Mouse (Mus musculus) kidney, postnatal 10 days (tissue): ENCODE measurements around the gene Cr1l.
A peak's percentile ranks its signal among the peaks of the same experiment; 100 is the strongest.

Experiments
- DNase-seq: peaks from one replicate; pipeline ENCODE4 v3.0.0; 2021; ENCODE audit warnings: mixed read lengths

Cr1l gene

DNA sequence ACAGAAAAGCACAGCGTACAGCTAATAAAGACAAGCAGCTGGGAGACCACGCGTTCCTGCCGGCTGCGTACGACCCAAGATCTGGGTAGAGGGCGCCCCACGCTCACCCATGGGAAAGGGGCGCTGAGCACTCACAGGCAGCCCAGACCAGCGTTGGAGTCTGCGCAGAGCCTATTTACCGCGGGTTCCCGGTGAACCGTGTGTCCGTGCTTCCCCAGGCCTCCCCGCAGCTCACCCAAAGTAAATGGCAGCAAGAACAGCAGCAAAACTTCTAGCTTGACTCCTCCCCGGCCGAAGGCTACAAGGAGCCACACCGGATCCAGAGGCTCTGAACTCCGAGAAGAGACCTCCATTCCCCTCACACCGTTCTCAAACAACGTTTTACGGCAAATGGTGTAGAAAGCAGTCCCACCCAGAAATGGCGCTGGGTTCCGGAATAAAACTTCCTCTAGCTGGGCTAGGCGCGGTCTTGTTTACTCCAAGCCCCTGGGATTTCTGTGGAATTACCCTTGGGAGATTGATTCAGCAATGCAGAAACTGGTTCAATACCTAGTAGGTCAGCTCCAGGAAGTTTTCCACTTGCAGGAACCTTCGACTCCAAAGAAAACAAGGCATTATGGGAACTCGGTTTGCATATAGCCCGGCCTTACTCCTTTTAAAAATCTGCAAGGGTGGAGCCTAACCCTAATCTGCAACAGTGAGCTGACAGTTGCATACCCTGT, at the start of gene Cr1l:
Gene Cr1l, minus strand, starts transcription at position 634 of the 722 bp plus-strand sequence.
- peak; percentile 93 for DNase-seq

DNA sequence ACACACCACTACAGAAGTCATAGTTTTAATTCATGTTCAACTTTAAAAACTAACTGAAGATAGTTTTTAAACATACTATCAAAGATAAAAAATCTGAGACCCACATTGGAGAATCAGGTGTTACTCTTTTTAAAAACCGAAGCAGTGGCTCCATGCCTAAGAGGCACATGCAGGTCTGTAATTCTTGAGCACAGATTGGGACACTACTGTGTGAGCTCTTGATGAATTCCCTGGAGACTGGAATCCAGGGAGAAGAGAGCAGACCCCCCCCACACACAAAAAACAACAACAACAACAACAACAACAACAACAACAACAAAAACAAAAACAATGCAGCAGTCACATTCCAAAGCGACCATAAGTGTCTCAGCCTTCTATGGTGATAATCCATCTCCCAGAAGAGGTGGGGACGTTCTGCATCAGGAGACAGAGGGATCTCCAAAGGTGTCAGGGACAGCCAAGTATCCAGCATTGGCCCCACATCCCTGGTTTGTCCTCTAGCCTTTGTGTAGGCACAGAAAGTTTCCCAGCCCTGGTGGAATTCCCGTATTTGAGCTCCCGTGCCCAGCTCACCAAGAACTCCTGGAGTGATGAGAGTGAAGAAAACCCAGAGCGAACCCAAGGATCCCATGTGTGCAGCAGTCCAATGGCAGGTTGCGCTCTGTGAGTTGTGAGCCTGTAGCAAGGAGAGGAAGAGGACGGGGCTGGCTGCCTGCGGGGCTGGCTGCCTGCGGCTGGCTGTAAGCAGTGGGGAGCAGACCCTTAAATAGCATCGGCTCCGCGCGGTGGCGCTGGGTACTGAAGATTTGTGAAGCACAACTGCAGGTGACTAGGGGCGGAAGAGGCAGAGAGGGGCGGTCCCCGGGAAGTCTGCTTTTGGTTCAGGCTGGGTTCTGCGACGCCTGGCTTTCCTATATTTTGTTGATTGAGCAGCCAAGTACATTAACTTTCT, 44.9 kb upstream of the Cr1l start, which contains the start of gene Cr2:
Gene Cr2, minus strand, starts transcription at position 737 of the 952 bp plus-strand sequence.
- DNase-seq = peak; percentile 68

DNA sequence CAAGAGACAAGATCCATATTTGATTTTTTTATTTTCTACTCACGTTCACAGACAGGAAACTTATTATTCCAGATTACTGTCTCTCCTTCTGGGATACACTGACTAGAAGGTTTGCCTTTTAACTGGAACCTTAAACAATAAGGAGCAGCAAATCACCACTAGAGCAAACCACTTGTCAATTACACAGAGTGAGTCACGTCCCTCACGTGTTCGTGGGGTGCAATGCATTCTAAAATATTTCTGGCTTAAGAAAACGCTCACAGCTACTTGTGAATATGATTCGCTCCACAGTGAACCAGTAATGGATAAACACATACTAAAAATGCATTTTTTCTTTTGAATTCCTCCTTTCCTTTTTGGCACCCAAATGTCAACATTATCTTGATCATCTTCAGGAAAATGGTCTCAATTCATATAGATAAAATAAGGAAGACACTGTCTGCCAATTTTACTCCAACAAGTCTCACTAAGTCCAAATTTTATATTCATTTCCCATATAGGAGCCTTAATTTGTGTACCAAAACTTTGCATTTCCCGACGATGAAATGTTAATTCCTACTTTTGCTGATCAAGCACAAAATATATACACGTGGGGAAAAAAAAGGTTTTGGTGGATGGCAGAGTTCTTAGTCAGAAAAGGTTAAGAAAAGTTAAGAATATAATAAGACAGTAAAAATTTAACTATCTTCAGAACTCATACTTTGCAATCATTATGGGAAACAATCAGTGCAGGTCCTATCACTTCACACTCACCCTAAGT, 33.8 kb upstream of the Cr1l start:
- no peak for DNase-seq

DNA sequence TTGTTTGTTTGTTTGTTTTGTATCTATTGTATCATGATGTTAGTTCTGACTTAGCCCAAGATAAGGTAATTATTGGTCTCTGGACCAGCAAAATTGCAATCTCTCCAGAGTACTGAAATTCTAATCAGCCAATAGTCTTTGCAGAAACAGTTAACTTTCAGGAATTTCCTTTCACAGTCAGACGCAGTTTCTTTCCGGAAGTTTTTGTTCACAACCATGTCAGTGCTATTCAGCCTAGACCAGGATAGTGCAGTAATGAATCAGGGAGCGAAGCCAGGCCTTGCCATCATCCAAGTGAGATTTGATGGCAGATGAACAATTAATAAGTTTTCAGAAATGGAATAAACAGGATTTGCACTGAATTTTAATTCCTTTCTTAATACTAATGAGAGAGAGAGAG, 684 bp upstream of the Cr1l start:
- peak; percentile 12 for DNase-seq

DNA sequence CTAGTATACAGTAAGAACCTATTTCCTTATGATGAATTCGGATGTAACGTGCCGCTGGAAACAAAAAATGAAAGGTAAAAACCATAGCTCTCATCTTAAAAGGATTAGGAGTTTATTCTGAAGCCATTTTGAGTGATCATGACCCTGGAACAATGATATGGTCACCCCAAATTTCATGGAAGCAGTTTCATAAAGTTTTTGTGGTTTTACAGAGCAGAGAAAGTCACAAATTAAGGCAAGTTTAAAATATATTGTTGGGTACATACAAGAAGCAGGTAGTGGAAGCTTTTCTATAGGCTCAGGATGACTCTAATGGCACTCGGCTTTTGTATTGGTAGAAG, 259 bp upstream of the Cr1l start:
- no peak for DNase-seq

DNA sequence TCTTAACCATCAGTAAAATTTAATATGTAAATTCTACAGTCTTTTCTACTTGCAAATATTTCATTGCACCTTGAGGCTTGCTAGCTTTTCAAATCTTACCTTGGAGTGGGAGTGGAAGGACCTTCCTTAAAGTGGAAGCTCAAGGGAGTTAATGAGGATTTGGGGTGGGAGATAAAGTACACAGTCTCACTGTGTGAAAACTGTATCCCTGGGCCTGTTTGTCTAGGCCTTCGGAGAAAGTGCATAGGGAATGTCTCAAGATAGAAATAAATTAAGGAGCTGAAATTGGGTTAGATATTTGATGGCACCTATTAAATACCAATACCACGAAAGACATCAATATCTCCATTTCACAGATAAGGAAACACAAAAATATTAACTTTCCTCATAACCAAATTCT, 907 bp downstream of the Cr1l start:
- DNase-seq = no peak

DNA sequence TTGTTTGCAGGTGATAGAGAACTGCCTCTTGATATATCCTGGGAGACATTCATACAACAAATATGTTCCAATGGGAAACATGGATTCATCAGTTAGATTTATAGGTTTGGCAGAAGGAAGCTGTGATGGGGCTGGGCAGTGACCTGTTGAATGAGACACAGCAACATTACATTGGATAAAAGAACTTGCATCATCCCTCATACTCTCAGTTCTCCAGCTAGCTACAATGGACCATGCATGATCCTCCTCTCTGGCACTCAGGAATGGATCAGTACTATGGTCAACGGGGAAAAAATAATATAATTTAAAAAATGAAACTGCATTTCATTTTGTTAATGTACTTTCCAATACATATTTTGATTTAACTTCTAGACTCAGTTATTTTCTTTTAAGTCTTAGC, 1.5 kb downstream of the Cr1l start:
- DNase-seq = no peak

DNA sequence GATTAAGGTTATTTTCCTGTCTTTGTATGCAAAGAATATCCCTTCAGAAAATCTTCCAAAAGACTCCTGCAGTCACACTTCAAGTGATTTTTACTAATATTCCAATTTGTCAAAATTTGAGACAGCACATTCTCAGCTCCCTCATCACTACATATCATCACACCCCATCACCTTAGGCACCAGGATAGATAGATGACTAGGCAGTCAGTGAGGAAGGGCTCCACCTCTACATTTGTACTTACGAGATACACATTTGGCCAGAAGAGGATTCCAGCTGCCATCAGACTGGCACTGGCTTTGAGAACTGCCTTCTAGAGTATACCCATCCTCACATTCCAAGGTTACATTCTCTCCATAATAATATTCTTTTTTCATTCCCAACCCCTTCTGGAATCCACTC, 17.0 kb downstream of the Cr1l start:
- DNase-seq = no peak

DNA sequence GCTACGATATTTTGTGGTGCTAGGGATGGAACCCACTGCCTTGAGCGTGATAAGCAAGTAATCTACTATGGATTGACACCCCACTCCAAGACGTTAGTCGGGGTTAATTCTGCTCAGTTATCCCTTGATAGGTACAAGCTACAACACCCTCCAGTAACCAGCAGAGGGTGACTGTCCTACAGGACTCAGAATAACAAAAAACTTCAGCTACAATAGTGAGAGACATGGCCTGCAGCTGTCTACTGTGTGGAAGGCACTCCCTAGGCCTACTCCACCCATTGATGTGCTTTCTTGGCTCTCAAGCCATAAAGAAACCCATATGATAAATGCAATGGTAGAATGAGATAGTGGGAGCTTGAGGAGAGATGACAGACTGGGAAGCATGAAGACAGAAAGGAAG, 17.8 kb downstream of the Cr1l start:
- no peak for DNase-seq

DNA sequence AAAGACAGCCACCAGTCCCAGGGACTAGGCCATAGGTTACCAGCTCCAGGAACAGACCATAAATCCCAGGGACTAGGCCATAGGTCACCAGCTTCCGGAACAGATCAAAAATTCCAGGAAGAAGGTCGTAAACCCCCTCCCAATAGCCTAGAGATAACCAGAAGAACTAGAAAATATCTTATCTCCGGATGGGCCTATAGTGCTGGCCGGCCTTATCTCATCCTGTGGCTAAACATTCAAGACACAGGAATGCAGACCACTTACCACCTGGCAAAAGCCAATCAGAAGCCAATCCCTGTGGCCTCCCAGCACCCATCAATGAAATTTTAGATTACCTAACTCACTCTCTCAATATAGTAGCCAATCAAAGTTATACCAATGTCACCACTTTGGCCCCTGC, 30.7 kb downstream of the Cr1l start:
- DNase-seq = no peak

DNA sequence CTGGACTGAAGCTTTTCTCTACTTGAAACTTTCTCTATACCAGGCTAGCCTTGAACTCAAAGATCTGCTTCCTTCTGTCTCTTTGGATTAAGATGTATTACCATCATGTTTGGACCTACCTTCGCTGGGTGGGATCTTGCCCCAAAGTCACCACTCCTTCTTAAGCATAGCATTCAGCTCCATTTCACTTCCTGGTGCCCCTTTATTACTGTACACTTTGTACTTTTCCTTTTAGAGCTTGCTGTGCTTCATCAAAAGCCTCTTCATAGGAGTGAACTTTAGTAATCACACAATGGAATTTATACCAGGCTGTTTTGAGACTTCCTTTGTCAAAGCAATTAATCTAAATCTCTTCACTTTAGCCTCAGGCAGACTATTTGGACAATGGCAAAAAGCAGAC, 33.4 kb downstream of the Cr1l start:
- DNase-seq = no peak

DNA sequence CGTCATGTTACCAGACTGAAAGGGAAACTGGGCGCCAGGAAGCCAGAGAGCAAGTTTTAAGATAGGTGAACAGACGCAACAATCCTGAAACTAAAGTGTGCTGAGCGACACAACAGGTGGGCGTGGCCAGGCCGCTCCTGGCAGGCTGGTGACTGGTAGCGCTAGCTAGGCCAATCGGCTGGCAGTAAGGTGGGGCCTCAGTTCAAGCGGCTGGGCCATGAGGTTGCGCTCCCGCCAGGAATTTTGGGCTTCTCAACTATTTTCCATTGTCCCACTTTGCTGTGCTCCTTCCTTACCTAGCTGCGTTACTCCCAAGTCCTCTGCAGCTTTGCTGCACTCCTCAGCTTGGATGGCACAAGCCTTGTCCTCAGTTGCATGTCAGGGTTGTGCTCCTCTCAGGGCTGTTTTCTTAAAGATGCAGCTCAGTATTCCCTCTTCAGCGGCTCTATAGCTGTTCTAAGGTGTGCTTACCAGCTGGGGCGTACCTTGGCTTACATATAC, 39.1 kb downstream of the Cr1l start, which contains the start of gene Cd46:
Gene Cd46, minus strand, starts transcription at position 30 of the 501 bp plus-strand sequence.
- DNase-seq = peak; percentile 83

DNA sequence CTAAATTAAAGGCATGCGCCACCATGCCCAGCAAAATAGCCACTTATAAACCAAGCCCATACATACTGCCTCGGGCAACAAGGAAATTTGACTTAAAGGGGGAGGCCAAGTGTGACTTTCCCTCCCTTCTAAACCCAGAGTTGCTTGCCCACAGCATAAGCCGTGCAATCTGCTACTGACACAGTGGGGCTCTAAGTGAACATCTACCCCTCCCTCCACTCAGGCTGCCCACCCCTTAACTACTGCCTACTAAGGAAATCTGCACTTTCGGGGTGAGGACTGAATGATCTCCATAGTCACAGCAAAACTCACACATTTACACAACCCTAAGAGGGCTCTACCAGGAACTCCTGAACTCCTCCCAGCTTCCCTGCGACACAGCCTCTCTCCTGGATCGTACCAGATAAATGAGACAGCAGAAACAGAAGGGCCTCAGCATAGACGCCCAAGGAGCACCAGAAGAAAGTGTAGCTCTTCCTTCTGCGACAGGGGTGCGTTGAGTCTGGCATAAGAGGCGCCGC, 39.6 kb downstream of the Cr1l start:
- no peak for DNase-seq

DNA sequence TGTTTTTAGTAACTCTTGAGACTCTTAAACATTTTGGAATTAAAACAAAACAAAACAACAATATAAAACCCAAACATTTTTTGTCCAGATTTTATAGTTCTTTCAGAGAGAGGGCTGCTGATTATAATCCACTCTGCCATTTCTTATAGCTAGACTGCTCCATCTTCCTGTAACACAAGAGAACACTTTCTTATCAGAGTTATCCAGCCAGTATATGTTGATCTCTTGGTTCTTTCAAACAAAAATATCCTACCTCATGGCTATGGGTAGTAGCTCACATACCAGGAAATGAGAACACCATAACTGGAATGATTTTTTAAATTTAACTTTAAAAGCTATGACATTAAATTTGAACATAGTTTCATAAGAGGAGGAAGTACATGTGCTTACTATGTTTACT, 49.2 kb downstream of the Cr1l start:
- no peak for DNase-seq
